Mouse (Mus musculus) B cell, adult 2 months (primary cell): ENCODE measurements at regions not wholly inside any gene's neighbourhood (a gene's known extent, or its start where the extent isn't known, plus 50 kb on each side); places are given as distances from the start of the nearest gene placed in this dataset.

ENCODE experiments used
- DNase-seq, 2 experiments: peaks; one replicate each; pipeline ENCODE4 v3.0.0; 2022

DNA sequence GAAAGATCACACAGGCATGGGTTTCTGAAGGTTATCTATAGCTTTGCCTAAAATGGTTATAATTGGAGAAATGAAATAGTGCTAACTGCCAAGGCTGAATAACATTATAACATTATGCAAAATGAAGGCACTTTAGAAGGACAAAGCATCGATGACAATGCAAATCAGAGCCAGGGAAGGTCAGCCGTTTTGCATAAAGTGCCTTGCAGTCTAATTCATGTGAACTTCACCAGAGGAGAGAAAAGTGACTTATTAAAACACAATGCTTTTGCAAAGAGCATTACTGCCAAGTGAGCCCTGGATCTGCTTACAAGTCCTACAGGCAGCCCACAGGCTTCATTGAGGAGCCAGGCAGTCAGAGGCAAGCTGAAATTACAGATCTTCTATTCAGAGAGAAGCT lies 214.0 kb upstream of the A1bg start:
- no peak for DNase-seq

DNA sequence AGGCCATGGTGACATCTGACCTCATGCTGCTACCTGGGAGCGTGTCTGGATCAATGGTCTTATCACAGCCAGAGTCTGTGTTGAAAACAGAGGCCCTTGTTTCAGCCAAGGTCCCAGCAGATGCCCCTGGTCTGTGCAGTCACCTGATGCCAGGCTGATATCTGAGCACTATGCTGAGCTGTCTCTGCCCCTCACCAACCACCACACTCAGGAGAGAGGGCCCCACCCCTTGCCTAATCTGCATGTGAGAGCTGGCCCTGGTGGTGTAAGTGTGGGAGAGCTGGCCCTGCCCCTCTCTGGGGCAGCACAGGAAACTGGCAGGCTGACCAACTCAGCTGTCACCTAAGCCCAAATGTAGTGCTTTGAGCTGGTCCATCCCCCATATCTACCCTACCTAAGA lies 210.5 kb upstream of the A1bg start:
- DNase-seq = no peak

DNA sequence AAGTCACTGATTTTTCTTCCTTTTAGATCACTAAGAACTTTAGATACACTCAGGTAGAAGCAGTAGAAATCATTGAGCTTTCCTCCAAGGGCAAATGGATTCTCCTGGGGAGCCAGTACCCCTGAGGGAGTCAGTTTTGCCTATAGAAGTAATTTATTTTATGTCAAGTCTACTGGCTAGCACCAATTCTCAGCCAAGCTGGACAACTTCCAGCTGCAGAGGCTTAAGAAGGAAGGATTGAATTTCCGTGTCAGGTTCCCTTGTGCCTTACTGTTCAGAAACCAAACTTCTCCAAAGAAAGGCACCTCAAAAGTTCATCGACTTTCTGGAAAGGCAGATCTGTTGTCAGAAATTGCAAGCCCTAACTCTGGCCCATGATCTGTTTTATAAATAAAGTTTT lies 205.2 kb upstream of the A1bg start:
- no peak for DNase-seq

- DNase-seq = no peak
These were observed 204.3 kb upstream of the A1bg start for GRCm38 (mm10) chr15:61127130-61127529.

DNA sequence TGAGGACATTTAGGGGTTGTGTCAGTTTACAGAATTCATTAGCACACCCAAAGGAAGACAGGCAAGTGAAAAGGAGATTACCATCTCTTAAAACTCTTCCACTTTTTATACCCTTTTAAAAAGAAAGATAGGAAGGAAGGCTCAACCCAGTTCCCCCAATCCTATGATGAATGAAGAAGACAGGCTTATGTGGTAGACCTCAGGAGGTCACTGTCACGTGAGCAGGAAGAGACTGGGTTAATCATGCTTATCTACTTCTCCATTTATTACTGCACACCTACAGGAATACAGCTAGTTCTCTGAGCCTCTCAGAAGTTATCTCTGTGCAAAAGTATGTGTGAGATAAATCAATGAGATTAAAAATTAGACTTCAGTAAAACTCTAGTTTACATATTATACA lies 194.1 kb upstream of the A1bg start:
- DNase-seq = no peak

DNA sequence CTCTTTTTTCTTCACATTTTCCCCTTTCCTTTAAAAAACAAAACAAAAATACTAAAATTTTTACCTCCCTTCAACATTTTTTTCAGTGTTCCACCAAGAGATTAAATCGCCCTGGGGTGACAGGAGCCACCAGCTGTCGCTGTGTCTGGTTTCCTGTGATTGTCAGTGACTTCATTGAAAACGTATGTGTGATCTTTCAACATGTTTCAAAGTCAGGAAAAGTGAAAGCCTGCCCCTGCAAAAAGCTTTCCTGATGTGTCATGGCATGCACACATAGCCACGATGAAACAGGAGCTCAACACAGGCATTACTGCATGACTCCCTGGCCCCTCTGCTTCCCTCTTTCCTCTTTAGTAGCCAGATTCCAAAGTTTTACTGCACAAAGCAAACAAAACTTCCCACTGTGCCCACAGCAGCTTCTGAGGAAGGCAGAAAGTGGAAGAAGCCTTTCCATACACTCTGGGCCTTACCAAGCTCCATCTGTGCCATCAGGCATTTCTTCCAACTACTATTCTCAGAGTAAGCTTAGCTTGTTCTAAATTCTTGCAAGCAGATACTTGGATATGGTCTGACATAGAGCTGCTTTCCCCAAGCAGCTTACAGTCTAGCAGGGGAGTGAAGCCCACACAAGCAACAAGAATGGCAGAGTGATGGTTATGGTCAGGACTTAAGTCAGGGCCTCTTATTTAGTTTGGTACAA lies 186.8 kb upstream of the A1bg start:
- no peak for DNase-seq

DNA sequence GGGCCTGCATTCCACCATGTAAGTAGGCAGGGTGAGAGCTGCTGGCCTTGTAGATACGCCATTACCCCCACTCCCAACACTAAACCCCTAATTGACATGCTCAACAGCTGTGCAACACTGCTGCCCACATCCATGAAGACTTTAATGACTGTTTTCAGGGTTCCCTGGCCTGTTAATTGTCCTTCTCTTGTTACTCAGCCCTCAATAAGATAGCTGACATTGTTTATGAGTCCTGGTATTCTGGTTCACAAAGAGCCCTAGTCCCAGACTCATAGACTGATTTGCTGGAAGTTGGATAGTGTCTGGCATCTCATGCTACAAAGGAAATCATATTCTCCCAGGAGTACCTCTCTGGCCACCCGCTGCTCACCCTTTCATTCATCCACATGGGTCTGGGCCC lies 186.1 kb upstream of the A1bg start:
- no peak for DNase-seq

DNA sequence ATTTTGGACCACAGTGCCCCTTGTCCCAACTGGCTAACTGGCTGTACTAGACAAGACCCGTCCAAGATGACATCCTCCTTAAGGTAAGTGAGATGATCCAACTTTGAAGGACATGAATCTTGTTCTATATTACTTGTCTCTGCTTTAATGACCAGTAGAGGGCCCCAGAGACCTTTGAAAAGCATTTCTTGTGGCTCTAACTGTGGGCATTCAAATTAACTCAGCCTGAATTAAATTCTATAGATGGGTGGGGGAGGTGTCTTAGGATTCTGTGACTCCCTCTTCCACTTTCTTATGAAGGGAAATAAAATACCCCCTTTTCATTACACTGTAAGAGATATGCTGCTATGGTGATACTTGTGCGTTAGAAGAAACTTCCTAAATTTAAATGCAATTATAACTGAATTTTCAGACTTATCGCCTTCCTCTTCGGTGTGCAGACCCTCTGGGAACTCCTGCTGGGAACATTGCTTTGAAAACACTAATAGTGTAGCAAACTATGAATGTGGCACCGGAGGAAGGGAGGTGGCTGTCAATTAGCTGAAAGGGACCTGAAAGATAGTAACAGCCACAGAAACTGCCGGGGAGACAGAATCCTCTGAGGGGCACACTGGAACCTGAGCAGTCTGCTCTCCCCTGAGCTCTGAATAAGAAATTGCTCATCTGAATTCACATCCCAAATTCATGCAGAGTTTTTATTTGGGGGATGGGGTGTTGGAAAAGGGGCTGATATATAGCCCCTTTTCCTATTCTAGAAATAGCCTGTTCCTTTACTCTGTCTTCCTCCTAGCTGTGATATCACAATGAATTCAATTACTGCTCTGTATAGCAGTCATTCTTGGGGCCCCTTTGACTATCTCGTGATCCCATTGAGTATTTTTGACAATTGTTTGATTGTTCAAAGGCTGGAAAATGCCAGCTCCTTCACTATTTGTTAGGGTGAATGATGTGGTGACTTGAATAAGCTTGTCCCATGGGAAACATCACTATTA lies 179.9 kb upstream of the A1bg start:
- peak; percentile 45 to 53 for DNase-seq

DNA sequence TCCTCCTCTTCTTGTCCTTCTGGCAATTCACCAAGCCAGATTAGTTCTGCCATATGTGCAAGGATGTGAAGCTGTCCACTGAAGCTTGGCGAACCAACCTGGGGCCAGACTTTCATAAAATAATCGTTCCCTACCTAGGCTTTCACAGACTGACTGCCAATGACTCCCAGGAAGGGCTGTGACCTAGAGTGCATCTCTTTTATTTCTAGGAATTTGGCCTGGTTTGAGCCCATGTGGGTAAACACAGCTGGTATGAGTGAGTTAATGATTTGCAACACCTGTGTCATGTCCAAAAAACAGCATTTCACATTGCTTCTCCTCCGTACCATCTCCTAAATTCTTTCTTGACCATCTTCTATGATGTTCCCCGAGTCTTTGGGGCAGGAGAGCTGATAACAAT lies 178.0 kb upstream of the A1bg start:
- no peak for DNase-seq

DNA sequence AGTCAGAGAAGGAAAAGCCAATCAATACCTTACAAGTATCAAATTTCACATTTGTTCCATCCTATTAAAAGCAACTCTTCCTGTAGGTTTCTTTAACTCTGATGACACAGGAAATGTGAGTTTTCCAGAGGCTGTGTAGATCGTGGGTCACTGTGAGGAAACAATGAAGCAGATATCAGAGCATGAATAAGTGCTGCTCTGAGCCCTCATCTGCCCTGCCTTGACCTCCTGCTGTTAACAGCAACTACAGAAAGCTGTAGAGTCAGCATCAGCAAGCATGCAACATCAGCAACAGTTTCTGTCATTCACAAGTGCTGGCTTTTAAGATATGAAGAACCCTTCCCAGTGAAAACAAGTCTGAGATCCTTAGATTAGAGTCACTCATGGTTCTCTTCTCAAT lies 176.2 kb upstream of the A1bg start:
- no peak for DNase-seq

DNA sequence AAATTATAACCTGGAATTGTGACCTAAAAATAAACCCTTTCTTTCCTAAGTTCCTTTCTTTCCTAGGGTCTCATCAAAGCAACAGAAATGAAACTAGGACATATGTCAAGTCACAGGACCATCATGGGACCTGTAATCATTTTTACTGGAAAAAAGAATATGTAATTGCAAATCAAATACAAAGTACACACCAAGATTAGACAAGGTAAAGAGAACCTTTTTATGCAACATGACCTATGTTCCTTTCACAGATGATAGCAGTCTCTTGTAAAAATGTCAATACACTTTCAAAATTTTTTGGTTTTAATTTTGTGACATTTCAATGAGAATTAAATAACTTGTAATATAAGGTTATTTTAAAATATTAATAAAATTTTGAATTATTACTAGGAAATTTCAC lies 175.7 kb upstream of the A1bg start:
- DNase-seq = no peak

GRCm38 (mm10) chr15:61096021-61096781 lies 173.4 kb upstream of the A1bg start:
- no peak for DNase-seq

GRCm38 (mm10) chr15:61055017-61055609 lies 132.3 kb upstream of the A1bg start:
- no peak for DNase-seq

DNA sequence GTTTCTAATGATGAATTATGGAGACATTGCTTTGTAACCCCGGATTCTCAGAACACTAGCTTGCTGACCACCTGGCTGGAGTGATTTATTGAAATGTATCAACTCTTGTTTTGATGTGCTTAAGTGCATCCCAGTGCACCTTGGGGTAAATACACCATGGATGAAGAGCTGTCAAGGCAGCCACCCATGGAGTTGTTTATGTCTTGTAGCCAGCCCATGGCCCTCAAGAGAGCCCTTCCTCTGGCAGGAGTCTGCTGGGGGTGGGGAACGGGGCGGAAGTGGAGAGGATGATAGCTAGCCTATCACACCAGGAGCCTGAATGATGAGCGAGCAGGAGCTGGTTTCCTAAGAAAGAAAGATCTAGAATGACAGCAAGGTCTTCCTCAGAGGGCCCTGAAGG lies 128.6 kb upstream of the A1bg start:
- DNase-seq = no peak

DNA sequence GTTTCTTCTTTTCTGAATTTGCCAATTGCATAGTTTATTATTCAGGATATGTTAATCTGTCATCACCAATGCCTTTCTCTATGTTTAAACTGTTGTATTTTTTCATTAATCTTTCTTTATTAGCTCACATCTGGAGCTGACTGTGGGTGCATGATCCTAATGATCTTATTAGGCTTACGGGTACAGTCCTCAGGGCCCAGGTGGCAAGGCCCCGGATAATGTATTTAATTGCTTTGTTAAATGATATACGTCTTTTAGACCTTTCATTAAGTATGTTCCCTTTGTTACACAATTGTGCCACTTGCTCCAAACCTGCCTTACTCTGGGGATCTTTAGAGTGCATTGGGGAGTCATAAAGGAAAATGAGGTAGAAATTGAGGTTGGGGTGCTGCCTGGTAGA lies 86.7 kb upstream of the A1bg start:
- DNase-seq = no peak

DNA sequence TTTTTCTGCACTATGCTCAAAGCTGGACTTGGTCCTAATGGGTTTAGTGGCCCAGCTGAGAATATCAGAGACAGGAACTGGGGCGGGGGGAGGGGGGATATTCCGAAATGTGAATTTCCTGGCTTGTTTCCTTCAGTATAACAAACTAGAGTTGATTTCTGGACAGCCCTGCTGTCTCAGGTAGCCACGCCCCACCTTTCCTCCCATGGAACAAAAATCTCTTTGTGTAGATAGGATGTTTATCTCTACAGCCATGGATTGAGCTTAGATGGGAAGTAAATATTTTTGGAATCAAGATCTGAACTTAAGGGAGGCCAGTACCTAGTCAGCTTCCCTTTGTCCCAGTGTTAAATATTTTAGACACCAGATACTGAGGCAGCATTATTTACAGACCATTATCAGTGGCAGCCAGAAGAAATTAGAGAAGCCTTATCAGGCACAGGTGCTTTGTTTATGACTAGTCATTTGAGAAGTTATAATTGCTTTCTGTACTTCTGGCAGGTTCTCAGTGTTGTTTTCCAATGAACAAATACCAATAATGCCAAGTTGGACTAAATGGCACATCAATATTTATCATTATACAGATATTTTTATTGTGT lies 84.7 kb upstream of the A1bg start:
- DNase-seq = no peak

- no peak for DNase-seq
These were observed 83.8 kb upstream of the A1bg start for GRCm38 (mm10) chr15:61006608-61007007.

DNA sequence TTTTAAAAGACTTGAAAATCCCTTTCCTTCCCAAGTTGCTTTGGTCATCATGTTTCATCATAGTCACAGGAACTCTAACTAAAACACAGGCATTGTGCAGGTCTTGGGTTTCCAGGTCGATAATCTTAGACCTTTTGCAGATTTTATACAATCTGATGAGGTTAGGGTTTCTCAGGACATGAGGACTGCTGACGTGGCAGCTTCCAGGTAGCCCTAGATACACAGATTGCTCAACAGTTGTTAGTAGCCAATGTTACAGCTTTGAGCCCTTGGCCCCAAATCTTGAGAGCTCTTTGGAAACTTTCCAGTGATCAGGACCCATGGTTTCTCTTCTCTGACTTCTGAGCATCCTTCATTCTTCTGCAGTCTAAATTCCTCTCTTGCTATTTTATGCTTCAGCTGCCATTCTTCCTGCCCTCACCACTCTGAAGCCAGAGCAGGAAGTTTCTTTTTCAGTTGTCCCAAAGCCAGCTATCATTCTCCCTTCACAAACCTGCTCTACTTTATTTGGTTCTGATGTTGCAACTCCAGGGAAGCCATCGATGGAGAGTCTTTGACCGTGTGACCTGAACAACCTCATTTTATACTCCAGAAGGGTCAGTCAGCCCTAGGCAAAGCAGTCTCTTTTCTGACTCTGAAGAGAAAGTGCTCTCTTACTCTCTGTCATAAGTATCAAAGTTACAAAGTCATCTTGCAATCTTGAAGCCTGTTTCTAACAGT lies 71.3 kb upstream of the A1bg start:
- no peak for DNase-seq

GRCm38 (mm10) chr15:60993394-60993793 lies 70.6 kb upstream of the A1bg start:
- DNase-seq = no peak

- no peak for DNase-seq
These were observed 59.8 kb upstream of the A1bg start for GRCm38 (mm10) chr15:60982576-60982975.
